Mouse (Mus musculus) cortical plate, adult 2 months (tissue): Measurements from ENCODE around the gene Cenpt. TPM values are rescaled to one million over a fixed set of nuclear protein-coding genes. Genes with fewer than 3 reads are reported as not detected.

Source experiments
- H3K27ac ChIP-seq: fragments of 200-500 bp; 2 replicates; pipeline ENCODE4 v1.5.1; 2012; ENCODE audit warnings: low read length, control low read depth, inconsistent platforms; ENCODE audit not compliant: insufficient read depth
- H3K4me1 ChIP-seq: fragments of 200-500 bp; 2 replicates; pipeline ENCODE4 v1.6.1; 2011; ENCODE audit warnings: low read length; ENCODE audit not compliant: control insufficient read depth, insufficient read depth
- H3K4me3 ChIP-seq: fragments of 200-500 bp; 2 replicates; pipeline ENCODE4 v1.5.1; 2011; ENCODE audit warnings: mild to moderate bottlenecking, low read length, control low read depth; ENCODE audit not compliant: insufficient read depth
- CTCF ChIP-seq: fragments of 200-500 bp; IDR thresholded peaks from 2 replicates; pipeline ENCODE4 v1.5.1; 2011; ENCODE audit warnings: mild to moderate bottlenecking, control low read depth, low read length; ENCODE audit not compliant: insufficient read depth; ENCODE audit errors: extremely low read depth
- POLR2A ChIP-seq: fragments of 200-500 bp; IDR thresholded peaks from 2 replicates; pipeline ENCODE4 v1.6.1; 2011; ENCODE audit warnings: mild to moderate bottlenecking, low read length, control low read depth; ENCODE audit not compliant: insufficient read depth; ENCODE audit errors: extremely low read depth
- polyA plus RNA-seq: library from polyadenylated mRNA; depleted of rRNA; stranded (reverse); fragments of >200 nt; gene quantifications from 2 replicates; pipeline ENCODE4 v1.2.3, GENCODE M21; 2012

Cenpt gene
- polyA plus RNA-seq, 1 experiment, result 33.2 TPM

DNA sequence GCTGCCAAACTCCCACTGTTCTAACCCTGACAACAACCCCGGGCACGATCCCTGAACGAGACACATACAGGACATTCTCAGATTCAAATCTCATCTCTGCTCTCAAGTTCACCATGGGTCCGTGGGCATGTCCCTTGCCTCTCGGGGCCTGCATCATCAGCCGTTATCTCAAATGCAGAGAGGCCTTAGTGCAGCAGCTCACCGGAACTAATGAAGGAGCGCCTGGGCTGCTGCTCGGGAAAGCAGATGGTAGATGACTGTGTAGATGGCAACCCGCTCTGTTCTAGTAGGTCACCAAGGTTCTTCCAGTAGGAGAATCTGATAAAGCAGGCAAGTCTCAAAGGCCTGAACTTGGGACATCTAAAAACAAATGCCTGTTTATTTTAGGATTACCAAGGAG lies 42.0 kb downstream of the Cenpt start:
- Histone ChIP-seq H3K27ac (no peak overlapping the region), H3K4me1 (peaks cover 17% of the 10 kb centered on the region), H3K4me3 (no peak overlapping the region)
- TF ChIP-seq POLR2A (no peak), CTCF (no peak)

GRCm38 (mm10) chr8:105810245-105810786 lies 42.8 kb downstream of the Cenpt start:
- H3K4me3 ChIP-seq, result no peak overlapping the region
- peaks cover 17% of the 10 kb centered on the region for H3K4me1 ChIP-seq
- TF ChIP-seq CTCF (no peak), POLR2A (no peak)
- H3K27ac ChIP-seq, result no peak overlapping the region

DNA sequence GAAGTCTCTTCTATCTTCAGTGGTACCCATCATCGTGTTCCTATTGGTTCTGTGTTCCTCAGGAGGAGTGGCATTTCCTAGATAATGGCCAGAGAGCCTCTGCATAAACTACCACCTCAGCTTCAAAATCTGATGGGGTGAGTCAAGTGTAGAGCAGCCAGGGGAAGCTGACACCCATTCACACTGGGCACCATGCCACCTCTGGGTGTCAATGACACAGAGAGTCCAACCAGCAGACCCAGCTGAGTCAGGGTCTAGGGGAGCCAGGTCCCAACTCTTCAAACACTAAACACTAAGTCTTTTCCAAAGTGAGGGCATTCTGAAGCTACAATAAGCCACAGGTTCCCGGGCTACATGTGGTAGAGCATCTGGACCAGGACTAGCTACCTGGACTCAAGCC lies 44.6 kb downstream of the Cenpt start:
- no peak for TF ChIP-seq POLR2A
- TF ChIP-seq CTCF, result no peak
- H3K27ac ChIP-seq, result no peak overlapping the region

DNA sequence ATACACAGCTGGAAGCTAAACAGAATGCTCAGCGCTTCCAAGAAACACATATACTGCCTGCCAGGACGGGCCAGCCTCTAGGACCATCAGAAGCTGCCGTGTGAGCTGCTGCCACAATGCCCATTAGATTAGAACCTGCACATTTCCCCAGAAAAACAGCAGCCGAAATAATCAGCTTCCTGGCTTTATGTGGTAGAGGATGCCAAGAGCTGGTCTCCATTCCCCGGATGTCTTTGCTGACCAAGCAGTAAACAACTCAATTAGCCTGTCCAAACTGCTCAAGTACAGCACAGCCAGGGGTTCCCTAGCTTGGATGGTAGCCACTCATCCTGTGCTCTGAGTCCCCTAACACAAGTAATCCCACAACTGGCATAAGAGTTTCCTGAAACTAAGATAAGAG lies 45.3 kb downstream of the Cenpt start:
- no peak overlapping the region for H3K4me3 ChIP-seq
- TF ChIP-seq POLR2A (no peak), CTCF (no peak)
- H3K27ac ChIP-seq, result no peak overlapping the region
- peaks cover 17% of the 10 kb centered on the region for H3K4me1 ChIP-seq

More for the DNA sequence above, 44.6 kb downstream of the Cenpt start:
- H3K4me1 ChIP-seq, result peaks cover 17% of the 10 kb centered on the region
- no peak overlapping the region for H3K4me3 ChIP-seq

GRCm38 (mm10) chr8:105805964-105806363 lies 47.1 kb downstream of the Cenpt start:
- no peak for TF ChIP-seq POLR2A
- no peak for TF ChIP-seq CTCF
- Histone ChIP-seq H3K4me3 (no peak overlapping the region), H3K27ac (no peak overlapping the region), H3K4me1 (peaks cover 5% of the 10 kb centered on the region)

GRCm38 (mm10) chr8:105805346-105805745 lies 47.7 kb downstream of the Cenpt start:
- H3K4me1 ChIP-seq, result peaks cover 5% of the 10 kb centered on the region; the same call in 1 of the 2 replicates
- TF ChIP-seq CTCF (no peak), POLR2A (no peak)
- no peak overlapping the region for H3K27ac ChIP-seq
- H3K4me3 ChIP-seq, result no peak overlapping the region

GRCm38 (mm10) chr8:105804797-105805196 lies 48.3 kb downstream of the Cenpt start:
- Histone ChIP-seq H3K4me3 (no peak overlapping the region), H3K27ac (no peak overlapping the region), H3K4me1 (peaks cover 5% of the 10 kb centered on the region; the same call in 1 of the 2 replicates)
- TF ChIP-seq CTCF, result no peak

GRCm38 (mm10) chr8:105801153-105801904 lies 51.7 kb downstream of the Cenpt start:
- Histone ChIP-seq H3K27ac (no peak overlapping the region), H3K4me3 (no peak overlapping the region), H3K4me1 (no peaks in the 10 kb centered on the region; the same call in 1 of the 2 replicates)
- TF ChIP-seq POLR2A (no peak), CTCF (no peak)

GRCm38 (mm10) chr8:105799091-105799812 lies 53.8 kb downstream of the Cenpt start:
- H3K4me3 ChIP-seq, result no peak overlapping the region
- no peak for TF ChIP-seq CTCF
- TF ChIP-seq POLR2A, result no peak
- no peak overlapping the region for H3K27ac ChIP-seq
- peaks cover 2% of the 10 kb centered on the region for H3K4me1 ChIP-seq

DNA sequence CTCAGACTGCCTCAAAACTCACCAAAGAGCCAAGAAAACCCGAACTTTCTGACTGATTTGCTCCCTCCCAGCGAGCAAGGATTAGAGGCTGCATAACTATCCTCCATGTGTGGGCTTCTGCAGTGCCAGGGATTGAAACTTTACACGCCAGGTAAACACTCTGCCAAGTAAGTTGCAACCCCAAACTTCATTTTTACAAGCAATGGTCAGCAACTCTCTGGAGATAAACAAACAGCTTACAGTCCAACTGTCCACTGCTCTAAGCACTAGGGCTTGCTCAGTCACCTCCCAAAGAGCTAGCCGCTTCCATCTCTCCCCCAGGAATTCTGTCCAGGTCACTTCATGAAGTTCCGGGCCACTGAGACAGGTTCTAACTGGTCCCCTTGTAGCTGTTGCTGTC lies 54.7 kb downstream of the Cenpt start:
- TF ChIP-seq CTCF (no peak), POLR2A (no peak)
- H3K4me1 ChIP-seq, result peaks cover 3% of the 10 kb centered on the region
- no peak overlapping the region for H3K27ac ChIP-seq
- no peak overlapping the region for H3K4me3 ChIP-seq
